Mouse (Mus musculus) activated CD4-positive, CD25-positive, alpha-beta regulatory T cell, adult 9 weeks (primary cell): ENCODE data around the gene A730009L09Rik. TPM values are rescaled to one million over a fixed set of nuclear protein-coding genes. Genes with fewer than 3 reads are reported as not detected.

ENCODE experiments used
- polyA plus RNA-seq: library from polyadenylated mRNA; unstranded; fragments of 100-300 nt; shearing (Covaris generic); gene quantifications from one replicate; pipeline ENCODE4 v1.2.1, GENCODE M21; 2017

Gene A730009L09Rik
- not detected for polyA plus RNA-seq

GRCm38 (mm10) chr16:84514821-84515220 lies at the start of gene A730009L09Rik:
TSS of gene A730009L09Rik (plus strand) at chr16:84515121.

Other genes starting within 250 kb of the A730009L09Rik start
- gene Mrpl39, start 220.6 kb downstream of the A730009L09Rik start, polyA plus RNA-seq = 42.3 TPM